Mouse (Mus musculus) midbrain, embryonic 14.5 days (tissue): ENCODE measurements around the gene Man2b1. TPM values are rescaled to one million over a fixed set of nuclear protein-coding genes. Genes with fewer than 3 reads are reported as not detected.

ENCODE experiments used
- ATAC-seq: fragments of 200-750 bp; cut with Nextera tagmentation; 2 replicates; pipeline ENCODE4 v1.8.0; 2017; ENCODE audit warnings: moderate number of reproducible peaks, moderate library complexity; ENCODE audit not compliant: low FRiP score, low TSS enrichment
- DNase-seq: peaks from one replicate; pipeline ENCODE4 v3.0.0-alpha.2; 2015
- H3K27ac ChIP-seq: fragments of 300-500 bp; sonication (generic); replicated peaks from 2 replicates; pipeline ENCODE4 v1.5.1; 2014; ENCODE audit warnings: mild to moderate bottlenecking, low read depth, low read length, moderate library complexity
- H3K27me3 ChIP-seq: fragments of 300-500 bp; sonication (generic); 2 replicates; pipeline ENCODE4 v1.6.1; 2014; ENCODE audit warnings: low read length, control low read depth, mixed read lengths; ENCODE audit not compliant: control insufficient read depth, insufficient read depth
- H3K36me3 ChIP-seq: fragments of 300-500 bp; sonication (generic); 2 replicates; pipeline ENCODE4 v1.6.1; 2014; ENCODE audit warnings: low read length, control low read depth; ENCODE audit not compliant: control insufficient read depth, insufficient read depth
- H3K4me1 ChIP-seq: fragments of 300-500 bp; sonication (generic); 2 replicates; pipeline ENCODE4 v1.6.1; 2014; ENCODE audit warnings: mild to moderate bottlenecking, antibody characterized with exemption, low read length, control low read depth; ENCODE audit not compliant: control insufficient read depth, insufficient read depth
- H3K4me2 ChIP-seq: fragments of 300-500 bp; sonication (generic); 2 replicates; pipeline ENCODE4 v1.6.1; 2014; ENCODE audit warnings: mild to moderate bottlenecking, low read length, moderate library complexity
- H3K4me3 ChIP-seq: fragments of 300-500 bp; sonication (generic); replicated peaks from 2 replicates; pipeline ENCODE4 v1.5.1; 2014; ENCODE audit warnings: low read depth, low read length
- H3K9ac ChIP-seq: fragments of 300-500 bp; sonication (generic); replicated peaks from 2 replicates; pipeline ENCODE4 v1.6.1; 2014; ENCODE audit warnings: mild to moderate bottlenecking, low read length, moderate library complexity
- H3K9me3 ChIP-seq: fragments of 300-500 bp; sonication (generic); 2 replicates; pipeline ENCODE4 v1.6.1; 2016; ENCODE audit warnings: low read length, control low read depth, mixed read lengths; ENCODE audit not compliant: control insufficient read depth
- WGBS: fragments of 180-500 bp; shearing (Covaris S2); extraction: QIAGEN DNeasy Blood & Tissue Kit; methylation state at CpG from one replicate; pipeline ENCODE4 v1.1.7; 2014; 5-methylcytosine and 5-hydroxymethylcytosine counted together
- polyA plus RNA-seq: library from polyadenylated mRNA; unstranded; fragments of >200 nt; fragmentation: Nextera tagmentation; extraction: Ambion mirVana; gene quantifications from 2 replicates; pipeline ENCODE4 v1.2.1, GENCODE M21; 2014

Man2b1 gene
- polyA plus RNA-seq, 1 experiment from 2014 or later: 17.2 TPM

DNA sequence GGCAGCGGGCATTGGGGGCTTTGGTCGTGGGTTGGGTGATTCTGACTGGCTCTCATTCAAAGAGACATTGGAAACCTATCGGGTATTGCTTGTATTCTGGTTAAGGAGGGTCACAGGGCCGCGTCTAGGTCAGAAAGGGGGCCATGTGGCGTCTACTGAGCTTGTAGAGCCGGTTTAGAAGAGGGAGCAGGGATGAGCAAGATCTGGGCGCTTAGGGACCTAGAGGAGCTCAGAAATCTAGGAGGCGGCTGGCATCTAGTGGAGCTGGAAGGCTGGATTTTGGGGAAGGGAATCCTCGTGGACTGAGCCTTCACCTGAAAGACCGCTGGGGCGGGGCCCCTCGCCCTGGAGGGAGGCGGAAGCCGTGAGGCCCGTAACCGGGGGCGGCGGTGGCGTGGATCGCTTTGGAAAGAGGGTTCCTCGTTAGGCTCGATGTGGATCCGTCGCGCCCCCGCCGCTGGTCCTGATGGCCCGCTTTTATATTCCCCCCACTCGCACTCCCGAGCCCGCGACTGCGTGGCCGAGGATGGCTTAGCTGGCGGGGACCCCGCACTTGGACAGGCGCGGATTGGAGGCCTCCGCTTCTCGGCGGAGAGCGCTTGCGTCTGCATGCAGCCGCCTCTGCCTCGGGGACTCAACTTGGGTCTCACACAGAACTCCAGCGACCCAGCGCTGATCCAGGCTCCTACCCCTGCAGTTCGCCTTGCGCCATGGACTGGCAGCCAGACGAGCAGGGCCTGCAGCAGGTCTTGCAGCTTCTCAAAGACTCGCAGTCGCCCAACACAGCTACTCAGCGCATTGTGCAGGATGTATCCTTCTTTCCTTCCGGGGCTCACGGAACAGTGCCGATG lies 45.2 kb upstream of the Man2b1 start:
- Histone ChIP-seq H3K27ac (peak overlapping the region; percentile 97), H3K4me1 (peaks cover 24% of the 10 kb centered on the region), H3K4me2 (peak overlapping the region; percentile 98), H3K9ac (peak overlapping the region; percentile 87), H3K36me3 (peaks cover 36% of the 10 kb centered on the region), H3K27me3 (no peaks in the 10 kb centered on the region), H3K4me3 (peak overlapping the region; percentile 81), H3K9me3 (no peaks in the 10 kb centered on the region)
- DNase-seq (peak; percentile 61), ATAC-seq (no peak)
- under 1% methylated on average over 56 of the region's 57 CpGs for WGBS

DNA sequence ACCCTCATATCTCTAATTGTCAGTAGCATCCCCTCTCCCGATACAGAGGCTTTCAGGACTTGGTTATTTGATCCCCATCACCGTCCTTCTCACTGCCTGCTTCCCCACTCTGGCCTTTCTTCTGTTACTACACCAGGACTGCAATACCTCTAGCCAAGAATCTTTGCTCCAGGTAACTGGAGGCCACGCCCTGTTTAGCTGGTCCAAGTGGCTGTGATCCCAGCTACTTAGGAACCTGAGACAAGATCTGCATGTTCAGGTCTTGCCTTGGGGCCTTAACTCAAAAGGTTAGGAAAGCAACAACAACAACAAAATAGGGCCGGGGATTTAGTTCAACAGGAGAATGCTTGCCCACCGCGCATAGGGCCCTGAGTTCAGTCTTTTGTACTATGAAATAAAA lies 39.5 kb upstream of the Man2b1 start:
- no peak overlapping the region for H3K9ac ChIP-seq
- H3K9me3 ChIP-seq: no peaks in the 10 kb centered on the region
- H3K27ac ChIP-seq: no peak overlapping the region
- peaks cover 4% of the 10 kb centered on the region for H3K4me1 ChIP-seq
- H3K27me3 ChIP-seq: no peaks in the 10 kb centered on the region
- ATAC-seq (no peak), DNase-seq (no peak)
- H3K36me3 ChIP-seq: peaks cover 83% of the 10 kb centered on the region
- 95% methylated on average over 6 of the region's 6 CpGs for WGBS
- no peak overlapping the region for H3K4me3 ChIP-seq
- H3K4me2 ChIP-seq: no peak overlapping the region

DNA sequence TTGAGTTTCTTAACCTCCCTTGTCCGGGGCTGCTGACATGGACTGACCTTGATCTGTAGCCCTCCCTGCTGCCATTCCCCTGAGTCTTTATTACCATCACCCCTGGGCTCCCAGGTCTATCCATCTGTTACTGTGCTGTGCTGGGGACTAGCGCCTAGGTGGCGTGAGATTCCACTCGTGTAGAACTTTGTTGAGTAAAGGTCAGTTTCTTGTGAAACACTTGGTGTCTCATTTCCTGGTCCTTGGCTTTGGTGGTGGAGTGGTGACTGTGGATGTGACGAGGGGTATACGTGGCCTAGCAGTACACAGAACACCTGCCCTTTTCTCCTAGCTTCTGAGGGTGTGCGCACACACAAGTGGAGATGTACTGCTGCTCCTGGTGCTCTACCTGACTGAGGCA lies 25.7 kb upstream of the Man2b1 start:
- H3K27ac ChIP-seq: no peak overlapping the region
- 88% methylated on average over 7 of the region's 7 CpGs for WGBS

DNA sequence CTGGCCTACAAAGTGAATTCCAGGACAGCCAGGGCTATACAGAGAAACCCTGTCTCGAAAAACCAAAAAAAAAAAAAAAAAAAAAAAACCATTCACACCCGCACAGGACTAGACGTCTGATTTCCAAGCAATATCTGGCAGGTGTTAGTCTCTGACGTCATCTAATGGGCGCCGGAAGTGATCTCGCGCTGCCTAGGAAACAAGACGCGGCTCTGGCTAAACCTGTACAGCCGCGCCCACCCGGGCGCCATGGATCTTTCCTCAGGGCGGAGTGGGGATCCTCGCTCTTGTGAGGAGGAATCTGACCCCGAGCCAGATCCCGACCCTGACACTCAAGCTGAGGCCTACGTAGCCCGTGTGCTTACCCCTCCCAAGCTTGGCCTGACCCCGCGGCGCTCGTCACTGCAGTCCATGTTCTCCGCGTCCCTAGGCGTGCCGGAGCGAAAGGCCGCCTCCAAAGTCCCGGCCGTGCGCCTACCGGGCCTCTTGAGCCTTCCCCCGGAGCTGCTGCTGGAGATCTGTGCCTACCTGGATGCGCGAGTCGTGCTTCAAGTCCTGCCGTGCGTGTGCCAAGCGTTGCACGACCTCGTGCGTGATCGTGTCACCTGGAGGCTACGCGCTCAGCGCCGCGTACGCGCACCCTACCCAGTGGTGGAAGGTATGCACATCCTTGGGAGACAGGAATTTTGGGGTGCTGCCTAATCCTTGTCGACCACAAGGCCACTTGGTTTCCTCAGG lies 23.0 kb upstream of the Man2b1 start, which contains the start of gene Fbxw9:
TSS of gene Fbxw9 (plus strand) at position 177 of the 738 bp plus-strand sequence.
- WGBS: under 1% methylated on average over 52 of the region's 53 CpGs
- Histone ChIP-seq H3K4me2 (peak within 1 kb of the TSS; percentile 92), H3K36me3 (peaks cover 24% of the 10 kb centered on the region), H3K4me3 (peak within 1 kb of the TSS; percentile 91), H3K27me3 (no peaks in the 10 kb centered on the region), H3K4me1 (peaks cover 17% of the 10 kb centered on the region), H3K9me3 (no peaks in the 10 kb centered on the region), H3K9ac (peak within 1 kb of the TSS; percentile 76), H3K27ac (peak within 1 kb of the TSS; percentile 60)
- peak; percentile 98 for DNase-seq
- ATAC-seq: peak; percentile 91

More for the DNA sequence above, 25.7 kb upstream of the Man2b1 start:
- ATAC-seq: no peak
- Histone ChIP-seq H3K4me3 (no peak overlapping the region), H3K9ac (no peak overlapping the region), H3K4me1 (peaks cover 17% of the 10 kb centered on the region), H3K36me3 (peaks cover 50% of the 10 kb centered on the region), H3K27me3 (no peaks in the 10 kb centered on the region), H3K9me3 (no peaks in the 10 kb centered on the region), H3K4me2 (no peak overlapping the region)
- DNase-seq: no peak

DNA sequence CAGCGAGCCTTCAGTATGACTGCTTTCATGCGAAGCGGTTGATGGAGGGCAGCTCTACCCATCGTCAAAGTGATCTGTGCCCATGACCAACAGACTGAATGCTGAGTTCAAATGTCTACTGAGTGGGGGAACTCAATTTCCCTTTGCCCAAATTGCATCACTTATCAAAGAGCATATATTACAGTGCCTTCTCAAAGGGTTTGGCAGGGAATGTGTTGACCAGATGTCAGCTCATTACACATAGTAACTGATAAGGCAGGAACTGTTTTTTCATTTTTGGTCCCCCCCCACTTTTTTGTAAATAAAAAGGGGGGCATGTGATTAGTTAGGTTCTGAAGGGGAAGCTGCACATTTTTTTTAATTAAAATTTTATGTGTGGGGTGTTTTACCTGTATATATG lies 20.5 kb upstream of the Man2b1 start:
- H3K36me3 ChIP-seq: peaks cover 30% of the 10 kb centered on the region
- DNase-seq (no peak), ATAC-seq (no peak)
- peaks cover 17% of the 10 kb centered on the region for H3K4me1 ChIP-seq
- 96% methylated on average over 4 of the region's 4 CpGs for WGBS
- no peak overlapping the region for H3K27ac ChIP-seq
- no peaks in the 10 kb centered on the region for H3K27me3 ChIP-seq
- no peaks in the 10 kb centered on the region for H3K9me3 ChIP-seq
- no peak overlapping the region for H3K9ac ChIP-seq
- H3K4me3 ChIP-seq: no peak overlapping the region
- H3K4me2 ChIP-seq: no peak overlapping the region

DNA sequence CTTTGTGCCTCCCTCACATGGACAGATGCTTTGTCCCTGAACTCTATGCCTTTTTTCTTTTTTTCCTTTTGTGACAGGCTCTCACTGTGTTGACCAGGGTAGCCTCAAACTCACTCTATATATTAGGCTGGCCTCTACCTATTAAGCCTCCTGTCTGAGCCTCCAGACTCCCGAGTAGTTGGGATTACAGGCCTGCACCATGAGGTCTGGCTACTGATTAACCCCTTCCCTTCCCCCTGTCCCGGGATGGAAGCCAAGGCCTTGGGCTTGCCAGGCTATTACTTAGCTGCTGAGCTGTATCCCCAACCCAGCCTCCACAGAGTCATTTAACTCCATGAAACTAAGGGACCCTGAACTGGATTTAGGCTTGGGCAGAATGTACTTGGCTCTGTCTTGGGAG lies 17.9 kb upstream of the Man2b1 start:
- no peak overlapping the region for H3K9ac ChIP-seq
- DNase-seq (no peak), ATAC-seq (no peak)
- 47% methylated on average over 2 of the region's 2 CpGs for WGBS
- H3K36me3 ChIP-seq: peaks cover 38% of the 10 kb centered on the region
- H3K4me2 ChIP-seq: no peak overlapping the region
- no peak overlapping the region for H3K4me3 ChIP-seq
- no peaks in the 10 kb centered on the region for H3K27me3 ChIP-seq
- H3K9me3 ChIP-seq: no peaks in the 10 kb centered on the region
- H3K27ac ChIP-seq: no peak overlapping the region
- peaks cover 17% of the 10 kb centered on the region for H3K4me1 ChIP-seq

DNA sequence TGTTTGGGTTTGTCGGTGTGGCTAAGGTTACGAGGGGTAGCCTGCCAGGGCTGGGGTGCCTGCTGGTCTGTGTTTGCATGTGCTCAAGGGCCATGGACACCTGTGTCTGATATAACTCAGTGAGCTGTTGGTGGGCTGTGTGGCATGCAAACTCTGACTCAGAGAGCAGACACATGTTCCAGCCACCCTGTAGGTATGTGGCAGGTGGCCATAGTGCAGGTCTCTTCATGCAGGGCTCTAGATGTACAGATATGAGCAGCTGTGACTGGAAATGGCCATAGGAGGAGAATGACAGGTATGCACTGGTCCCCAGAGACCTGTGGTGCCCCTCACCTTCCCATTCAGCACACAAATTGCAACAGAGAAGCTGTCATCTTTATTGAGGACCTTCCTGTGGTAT lies 15.9 kb upstream of the Man2b1 start:
- Histone ChIP-seq H3K9ac (no peak overlapping the region), H3K9me3 (no peaks in the 10 kb centered on the region), H3K4me1 (peaks cover 7% of the 10 kb centered on the region), H3K27ac (no peak overlapping the region), H3K27me3 (no peaks in the 10 kb centered on the region), H3K36me3 (peaks cover 35% of the 10 kb centered on the region), H3K4me2 (no peak overlapping the region), H3K4me3 (no peak overlapping the region)
- 90% methylated on average over 2 of the region's 2 CpGs for WGBS
- ATAC-seq (no peak), DNase-seq (no peak)

DNA sequence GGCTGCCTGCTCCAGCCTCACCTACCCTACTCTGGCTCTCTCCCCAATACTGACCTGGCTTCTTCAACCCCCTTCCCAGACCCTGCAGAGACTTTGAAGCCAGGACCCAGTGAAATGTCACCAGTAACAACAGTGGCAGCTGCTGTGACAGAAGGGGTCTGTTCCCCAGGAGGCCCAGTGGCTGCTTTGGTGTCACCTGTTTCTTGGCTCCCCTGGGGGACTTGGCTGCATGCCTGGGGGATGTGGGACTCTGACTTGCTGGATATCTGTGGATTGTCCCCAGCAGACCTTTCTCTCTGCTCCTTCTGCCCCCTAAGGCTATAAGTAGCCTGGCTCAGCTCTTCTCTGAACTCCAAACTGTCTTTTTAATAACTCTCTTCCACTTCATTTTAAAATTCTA lies 15.1 kb upstream of the Man2b1 start, which contains the start of gene Gm5741:
TSS of gene Gm5741 (minus strand) at position 1 of the 400 bp plus-strand sequence.
- no peak within 1 kb of the TSS for H3K9ac ChIP-seq
- ATAC-seq (no peak), DNase-seq (no peak)

More for the DNA sequence above, 15.1 kb upstream of the Man2b1 start, which contains the start of gene Gm5741:
- Histone ChIP-seq H3K27ac (no peak within 1 kb of the TSS), H3K4me2 (no peak within 1 kb of the TSS), H3K4me3 (no peak within 1 kb of the TSS), H3K36me3 (peaks cover 35% of the 10 kb centered on the region), H3K9me3 (no peaks in the 10 kb centered on the region), H3K4me1 (peaks cover 11% of the 10 kb centered on the region), H3K27me3 (no peaks in the 10 kb centered on the region)
